Mouse (Mus musculus) small intestine, adult 2 months (tissue): ENCODE measurements around the gene Mcat.

Source experiments
- CTCF ChIP-seq: fragments of 200-500 bp; IDR thresholded peaks from 2 replicates; pipeline ENCODE4 v1.5.1; 2012; ENCODE audit warnings: low read depth, mild to moderate bottlenecking, control low read depth, inconsistent platforms, low read length, moderate library complexity, mixed read lengths; ENCODE audit not compliant: insufficient replicate concordance, insufficient read length; ENCODE audit errors: extremely low read depth
- POLR2A ChIP-seq: fragments of 200-500 bp; IDR thresholded peaks from 2 replicates; pipeline ENCODE4 v1.6.1; 2012; ENCODE audit warnings: low read depth, mild to moderate bottlenecking, control low read depth, inconsistent platforms, low read length, moderate library complexity

DNA sequence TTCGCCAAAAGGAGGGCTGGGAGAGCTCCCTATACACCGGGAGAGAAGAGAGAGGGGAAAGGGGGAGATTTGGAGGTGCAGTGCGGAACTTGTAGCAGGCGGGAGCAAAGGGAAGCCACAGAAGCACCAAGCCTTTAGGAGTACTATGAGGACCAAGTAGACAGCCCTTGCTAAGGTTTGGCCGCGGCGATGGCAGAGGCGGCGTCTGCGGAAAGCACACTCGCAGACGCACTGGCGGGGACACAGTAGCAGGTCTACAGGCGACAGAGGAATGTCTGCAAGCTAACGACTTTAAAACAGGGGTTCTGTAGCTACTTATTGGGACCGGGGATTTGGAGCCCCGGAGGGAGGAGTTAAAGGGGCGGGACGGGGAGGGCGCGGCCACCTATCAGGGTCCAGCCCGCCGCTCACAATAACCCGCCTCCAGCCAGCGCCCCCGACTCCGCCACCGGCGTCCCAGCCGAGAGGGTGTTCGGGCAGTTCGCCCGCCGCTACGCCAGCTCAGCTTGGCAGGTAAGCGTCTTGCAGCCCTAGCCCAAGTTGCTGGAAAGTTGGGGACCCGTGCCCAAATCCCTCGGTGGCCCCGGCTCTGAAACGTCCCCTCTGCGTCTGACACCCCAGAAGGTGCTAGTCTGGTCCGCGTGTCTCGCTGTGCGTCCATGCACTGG is 37.0 kb downstream of the Mcat start, which contains the start of gene Bik:
- TF ChIP-seq CTCF (no peak), POLR2A (no peak)
